Mouse (Mus musculus) adrenal gland, postnatal 10 days (tissue): ENCODE data around the gene Fam227a. TPM values are rescaled to one million over a fixed set of nuclear protein-coding genes. Genes with fewer than 3 reads are reported as not detected.

Experiments
- DNase-seq: peaks from one replicate; pipeline ENCODE4 v3.0.0; 2021; ENCODE audit warnings: mixed read lengths
- total RNA-seq, 2 experiments: library from RNA; stranded (reverse); gene quantifications; 2 replicates each; pipeline ENCODE4 v1.2.3; 2021

Fam227a gene
- total RNA-seq, 2 experiments from 2014 or later, result 2.8 to 3.1 TPM

DNA sequence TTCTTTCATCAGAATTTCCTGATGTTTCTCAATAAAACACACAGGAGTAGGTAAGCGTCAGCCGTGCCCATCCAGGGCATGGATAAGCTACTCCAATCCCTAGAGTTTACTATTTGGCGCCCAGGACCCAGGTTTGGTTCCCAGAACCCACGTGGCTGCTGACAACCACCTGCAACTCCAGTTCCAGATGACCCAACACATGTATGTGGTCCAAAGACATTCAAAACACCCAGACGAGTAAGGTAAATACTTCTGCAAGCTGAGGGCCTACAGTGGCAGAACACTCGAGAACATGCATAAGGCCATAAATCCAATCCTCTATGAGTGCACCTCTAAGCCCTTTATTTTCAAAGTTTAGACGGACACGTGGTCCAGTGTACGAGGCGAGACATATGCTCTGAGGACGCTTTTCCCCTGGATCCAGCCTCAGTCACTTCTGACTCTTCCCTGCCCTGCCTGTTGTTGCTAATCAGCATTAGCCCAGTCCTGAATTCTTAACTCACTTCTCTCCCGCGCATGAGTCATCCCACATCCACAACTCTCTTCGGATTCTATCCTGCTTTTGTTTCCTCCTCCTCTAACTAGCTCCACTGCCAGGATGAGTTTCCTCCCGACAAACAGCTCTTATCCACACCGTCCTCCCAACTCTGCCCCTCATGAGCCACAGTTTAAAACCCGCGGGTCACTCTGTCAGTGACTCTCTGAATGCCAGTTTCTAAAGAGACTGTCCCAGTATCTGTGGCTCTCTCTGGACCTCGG, 25.1 kb upstream of the Fam227a start:
- peak; percentile 60 for DNase-seq

- DNase-seq, result no peak
These were observed 24.4 kb upstream of the Fam227a start for GRCm38 (mm10) chr15:79683146-79683545.

GRCm38 (mm10) chr15:79681973-79682372, 23.2 kb upstream of the Fam227a start:
- no peak for DNase-seq

DNA sequence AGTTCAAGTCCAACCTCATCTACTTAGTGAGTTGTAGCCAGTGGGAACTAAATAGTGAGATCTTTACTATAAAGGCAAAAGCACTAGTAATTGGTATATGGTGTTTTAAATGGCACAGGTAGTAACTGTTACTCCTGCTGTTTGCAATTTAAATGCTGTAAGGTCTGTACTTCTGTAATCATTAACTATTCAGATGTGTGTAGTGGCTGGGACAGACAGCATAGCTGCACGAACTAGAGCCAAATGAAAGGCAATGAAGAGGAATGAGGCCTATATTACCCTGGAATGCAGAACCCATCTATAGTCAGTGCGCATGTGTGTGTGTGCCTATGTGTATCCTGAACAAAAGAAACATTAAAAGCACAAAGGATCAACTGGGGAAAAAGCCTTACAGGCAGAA, 19.2 kb upstream of the Fam227a start:
- DNase-seq, result no peak

DNA sequence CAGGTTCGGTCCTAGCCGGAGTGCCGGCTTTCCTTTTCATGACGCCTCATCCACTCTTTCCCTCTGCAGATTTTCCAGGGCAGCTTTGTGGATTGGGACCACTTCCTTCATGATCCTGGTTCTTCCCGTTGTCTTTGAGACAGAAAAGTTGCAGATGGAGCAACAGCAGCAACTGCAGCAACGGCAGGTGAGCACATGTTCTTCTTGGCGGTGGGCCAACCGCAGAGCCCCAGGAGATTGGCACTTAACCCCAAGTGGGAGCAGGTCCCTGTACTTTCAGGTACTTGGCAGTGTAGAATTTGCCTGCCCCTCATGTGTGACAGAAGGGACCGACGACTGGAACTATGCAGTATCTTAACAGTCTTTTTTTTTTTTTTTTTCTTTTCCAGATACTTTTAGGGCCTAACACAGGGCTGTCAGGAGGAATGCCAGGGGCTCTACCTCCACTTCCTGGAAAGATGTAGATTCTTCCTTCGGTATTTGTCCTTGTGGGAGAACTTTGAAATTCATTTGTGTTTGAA, 13.1 kb upstream of the Fam227a start:
- peak; percentile 56 for DNase-seq

DNA sequence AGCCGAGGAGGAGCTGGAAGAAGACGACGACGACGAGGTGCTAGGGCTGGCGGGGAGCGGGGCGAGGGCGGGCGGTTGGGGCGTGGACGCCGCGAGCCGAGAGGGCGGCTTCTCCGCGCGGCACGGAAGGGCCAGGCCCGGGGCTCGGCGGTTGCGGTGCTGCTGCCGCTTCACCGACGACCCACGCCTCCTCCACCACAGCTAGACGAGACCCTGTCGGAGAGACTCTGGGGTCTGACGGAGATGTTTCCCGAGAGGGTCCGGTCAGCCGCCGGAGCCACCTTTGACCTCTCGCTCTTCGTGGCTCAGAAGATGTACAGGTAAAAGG, 12.2 kb upstream of the Fam227a start:
- DNase-seq, result no peak

GRCm38 (mm10) chr15:79670249-79670971, 11.7 kb upstream of the Fam227a start, which contains the start of gene Tomm22:
Tomm22 (plus strand) TSS chr15:79670861.
- DNase-seq, result peak; percentile 93

DNA sequence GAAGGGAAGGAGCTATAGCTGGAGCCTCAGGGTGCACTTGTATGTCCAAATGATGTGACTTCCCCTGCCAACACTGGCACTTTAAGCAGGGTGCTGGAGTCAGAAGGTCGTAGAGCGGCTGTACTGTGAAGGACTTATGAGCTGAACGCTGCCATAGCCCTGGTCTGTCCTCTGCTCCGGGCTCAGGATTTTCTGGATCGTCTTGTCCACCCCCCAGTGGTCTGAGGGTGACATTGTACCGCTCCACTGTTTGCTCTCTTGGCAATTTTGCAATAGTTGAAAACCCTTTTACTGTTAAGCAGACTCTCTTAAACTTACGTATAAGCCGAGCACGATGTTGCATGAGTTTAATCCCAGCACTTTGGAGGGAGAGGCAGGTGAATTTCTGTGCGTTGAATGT, 10.4 kb upstream of the Fam227a start:
- DNase-seq, result peak; percentile 52

GRCm38 (mm10) chr15:79664666-79665065, 5.9 kb upstream of the Fam227a start:
- DNase-seq, result no peak

GRCm38 (mm10) chr15:79661852-79662251, 3.1 kb upstream of the Fam227a start:
- DNase-seq, result peak; percentile 32

DNA sequence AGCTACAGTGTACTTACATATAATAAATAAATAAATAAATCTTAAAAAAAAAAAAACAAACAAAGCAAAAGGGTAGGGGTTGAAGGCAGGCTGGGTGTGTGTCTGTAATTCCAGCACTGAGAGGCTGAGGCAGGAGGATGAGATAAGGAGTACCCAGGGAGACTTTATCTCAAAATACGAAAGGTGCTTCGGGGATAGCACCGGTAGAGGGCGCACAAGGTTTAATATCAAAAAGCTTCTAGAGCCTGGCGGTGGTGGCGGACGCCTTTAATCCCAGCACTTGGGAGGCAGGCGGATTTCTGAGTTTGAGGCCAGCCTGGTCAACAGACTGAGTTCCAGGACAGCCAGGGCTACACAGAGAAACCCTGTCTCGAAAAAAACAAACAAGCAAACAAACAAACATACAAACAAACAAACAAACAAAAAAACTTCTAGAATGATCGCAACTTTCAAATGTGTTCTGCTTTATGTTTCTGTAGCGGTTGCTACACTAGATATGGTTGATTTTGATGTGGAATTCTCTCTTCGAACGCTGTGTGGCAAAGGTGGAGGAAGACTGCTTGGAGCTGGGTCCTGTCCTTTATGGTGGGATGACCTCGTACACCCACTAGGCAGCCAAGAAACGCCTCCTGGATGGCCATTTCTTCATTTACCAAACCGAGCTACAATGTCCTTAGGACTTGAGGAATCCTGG, 772 bp downstream of the Fam227a start:
- peak; percentile 88 for DNase-seq

DNA sequence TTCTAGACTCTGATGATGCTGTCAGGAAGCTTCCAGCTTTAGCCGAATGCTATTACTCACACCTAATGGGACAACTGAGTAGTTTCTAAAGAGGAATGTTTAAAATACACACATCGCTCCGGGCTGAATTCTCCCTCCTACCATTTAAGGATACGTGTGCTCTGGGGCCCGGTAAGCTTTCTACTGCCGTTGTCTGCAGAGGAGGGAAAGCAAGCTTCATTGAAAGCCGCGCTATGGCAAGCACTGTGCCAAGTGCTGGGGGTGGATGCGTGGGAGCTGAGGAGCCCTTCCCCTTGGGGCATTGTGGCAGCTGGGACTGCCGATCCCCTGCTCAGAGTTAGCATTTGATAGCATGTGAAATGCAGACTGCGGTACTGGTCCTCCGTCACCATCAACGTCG, 2.3 kb downstream of the Fam227a start:
- no peak for DNase-seq

DNA sequence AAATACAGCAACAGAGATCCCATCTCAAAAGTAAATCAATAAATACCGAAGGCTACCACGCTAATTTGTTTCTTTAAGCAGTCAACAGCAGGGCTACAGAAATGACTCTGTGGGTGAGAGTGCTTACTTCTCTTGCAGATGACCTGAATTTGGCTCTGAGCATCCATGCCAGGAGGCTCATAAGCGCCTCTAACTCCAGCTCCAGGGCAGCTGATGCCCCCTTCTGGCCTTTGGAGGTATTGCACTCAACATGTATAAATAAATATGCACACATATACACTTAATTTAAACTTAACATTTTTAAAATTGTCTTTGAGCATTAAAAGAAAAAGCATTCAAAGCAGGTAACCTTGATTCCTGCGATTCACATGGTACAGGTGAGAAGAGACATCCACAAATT, 7.3 kb downstream of the Fam227a start:
- DNase-seq, result peak; percentile 41

GRCm38 (mm10) chr15:79650569-79650968, 8.2 kb downstream of the Fam227a start:
- peak; percentile 51 for DNase-seq

- DNase-seq, result no peak
These were observed 10.6 kb downstream of the Fam227a start for GRCm38 (mm10) chr15:79648130-79648529.

DNA sequence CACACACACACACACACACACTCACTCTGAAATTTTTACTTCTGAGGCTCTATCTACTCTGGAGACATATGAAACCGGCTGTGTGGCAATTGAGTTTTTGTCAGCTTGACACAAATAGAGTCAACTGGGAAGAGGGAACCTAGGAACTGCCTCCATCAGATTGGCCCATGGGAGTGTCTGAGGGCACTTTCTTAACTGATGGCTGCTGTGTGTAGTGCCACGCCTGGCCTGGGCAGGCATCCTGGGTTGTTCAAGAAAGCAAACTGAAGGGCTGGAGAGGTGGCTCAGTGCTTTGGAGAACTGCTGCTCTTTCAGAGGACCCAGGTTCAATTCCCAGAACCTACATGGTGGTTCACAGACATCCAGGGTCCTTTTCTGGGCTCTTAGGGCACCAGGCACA, 13.3 kb downstream of the Fam227a start:
- no peak for DNase-seq

GRCm38 (mm10) chr15:79641135-79641817, 17.5 kb downstream of the Fam227a start:
- DNase-seq, result no peak

DNA sequence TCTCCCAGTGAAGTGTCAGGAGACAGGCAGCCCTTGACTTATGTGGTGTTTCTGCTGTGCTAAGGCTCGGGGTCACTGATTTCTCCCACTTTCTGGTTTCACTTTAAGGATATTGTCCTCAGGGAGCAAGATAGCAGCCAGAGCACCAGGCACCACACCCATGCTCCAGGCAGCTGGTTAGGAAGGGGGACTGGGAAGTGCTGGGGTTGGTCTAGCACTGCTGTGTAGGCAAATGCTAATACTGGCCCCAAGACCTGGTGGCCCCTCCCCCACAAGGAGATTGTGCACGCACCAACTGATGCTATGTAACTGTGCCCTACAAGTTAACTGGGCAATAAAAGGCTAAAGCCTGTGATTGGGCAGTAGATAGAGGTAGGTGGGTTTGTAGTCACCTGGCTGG, 28.3 kb downstream of the Fam227a start:
- no peak for DNase-seq

- DNase-seq, result no peak
These were observed 38.9 kb downstream of the Fam227a start for GRCm38 (mm10) chr15:79619770-79620414.

GRCm38 (mm10) chr15:79618456-79618855, 40.3 kb downstream of the Fam227a start:
- no peak for DNase-seq

GRCm38 (mm10) chr15:79617135-79617534, 41.6 kb downstream of the Fam227a start:
- no peak for DNase-seq

GRCm38 (mm10) chr15:79616729-79617128, 42.0 kb downstream of the Fam227a start:
- no peak for DNase-seq
